Mouse (Mus musculus) kidney, embryonic 14.5 days (tissue): ENCODE measurements at regions not wholly inside any gene's neighbourhood (a gene's known extent, or its start where the extent isn't known, plus 50 kb on each side); places are given as distances from the start of the nearest gene placed in this dataset.

ENCODE experiments used
- ATAC-seq: fragments of 200-750 bp; cut with Nextera tagmentation; 2 replicates; pipeline ENCODE4 v1.8.0; 2017; ENCODE audit warnings: moderate number of reproducible peaks, mild to moderate bottlenecking, moderate TSS enrichment, moderate library complexity; ENCODE audit not compliant: low FRiP score, low TSS enrichment
- H3K27ac ChIP-seq: fragments of 300-500 bp; sonication (generic); 2 replicates; pipeline ENCODE4 v1.5.1; 2014; ENCODE audit warnings: low read depth, mild to moderate bottlenecking, low read length, moderate library complexity, mixed read lengths
- H3K27me3 ChIP-seq: fragments of 300-500 bp; sonication (generic); 2 replicates; pipeline ENCODE4 v1.6.1; 2014; ENCODE audit warnings: mild to moderate bottlenecking, low read length; ENCODE audit not compliant: control insufficient read depth, insufficient read depth
- H3K36me3 ChIP-seq: fragments of 300-500 bp; sonication (generic); 2 replicates; pipeline ENCODE4 v1.6.1; 2014; ENCODE audit warnings: low read length, mixed read lengths; ENCODE audit not compliant: control insufficient read depth, insufficient read depth
- H3K4me1 ChIP-seq: fragments of 300-500 bp; sonication (generic); 2 replicates; pipeline ENCODE4 v1.6.1; 2014; ENCODE audit warnings: low read length, mixed read lengths; ENCODE audit not compliant: control insufficient read depth, insufficient read depth
- H3K4me2 ChIP-seq: fragments of 300-500 bp; sonication (generic); replicated peaks from 2 replicates; pipeline ENCODE4 v1.6.1; 2014; ENCODE audit warnings: low read depth, mild to moderate bottlenecking, low read length
- H3K4me3 ChIP-seq: fragments of 300-500 bp; sonication (generic); 2 replicates; pipeline ENCODE4 v1.5.1; 2014; ENCODE audit warnings: mild to moderate bottlenecking, low read length
- H3K9ac ChIP-seq: fragments of 300-500 bp; sonication (generic); 2 replicates; pipeline ENCODE4 v1.6.1; 2014; ENCODE audit warnings: low read depth, mild to moderate bottlenecking, low read length, moderate library complexity
- H3K9me3 ChIP-seq: fragments of 300-500 bp; sonication (generic); 2 replicates; pipeline ENCODE4 v1.6.1; 2016; ENCODE audit warnings: low read length; ENCODE audit not compliant: control insufficient read depth
- WGBS: fragments of 180-500 bp; shearing (Covaris S2); extraction: QIAGEN DNeasy Blood & Tissue Kit; methylation state at CpG from one replicate; pipeline ENCODE4 v1.1.7; 2014; 5-methylcytosine and 5-hydroxymethylcytosine counted together

DNA sequence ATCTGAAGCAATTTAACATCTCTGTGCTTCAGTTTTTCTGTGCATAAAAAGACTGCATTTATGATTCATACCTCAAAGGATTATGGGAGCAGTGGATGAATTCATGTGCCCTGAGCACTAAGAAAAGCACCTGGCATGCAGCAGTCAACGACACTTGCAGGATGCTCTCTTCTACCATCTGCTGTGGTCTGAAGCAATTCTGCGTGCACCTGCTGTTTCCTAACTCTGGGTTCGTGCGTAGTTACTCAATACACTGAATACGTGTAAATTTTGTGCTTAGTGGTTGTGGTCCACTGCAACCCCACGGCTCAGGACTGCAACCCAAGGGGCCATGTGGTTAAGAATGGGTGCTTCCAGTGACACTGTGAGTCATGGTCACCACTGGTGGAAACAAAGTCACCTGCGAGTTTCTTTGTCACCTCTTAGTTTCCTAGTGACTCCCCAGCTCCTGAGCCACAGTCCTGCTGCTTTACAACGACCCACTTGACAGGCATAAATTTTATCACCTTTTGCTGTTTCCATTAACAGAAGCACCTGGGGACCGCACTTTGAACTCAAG, 98.7 kb upstream of the Arhgap21 start:
- H3K9ac ChIP-seq: no peak overlapping the region
- H3K9me3 ChIP-seq: no peaks in the 10 kb centered on the region
- 90% methylated on average over 9 of the region's 9 CpGs for WGBS
- no peaks in the 10 kb centered on the region for H3K36me3 ChIP-seq
- no peak overlapping the region for H3K4me3 ChIP-seq
- no peaks in the 10 kb centered on the region for H3K27me3 ChIP-seq
- no peak for ATAC-seq
- H3K4me1 ChIP-seq: no peaks in the 10 kb centered on the region
- no peak overlapping the region for H3K27ac ChIP-seq
- no peak overlapping the region for H3K4me2 ChIP-seq

DNA sequence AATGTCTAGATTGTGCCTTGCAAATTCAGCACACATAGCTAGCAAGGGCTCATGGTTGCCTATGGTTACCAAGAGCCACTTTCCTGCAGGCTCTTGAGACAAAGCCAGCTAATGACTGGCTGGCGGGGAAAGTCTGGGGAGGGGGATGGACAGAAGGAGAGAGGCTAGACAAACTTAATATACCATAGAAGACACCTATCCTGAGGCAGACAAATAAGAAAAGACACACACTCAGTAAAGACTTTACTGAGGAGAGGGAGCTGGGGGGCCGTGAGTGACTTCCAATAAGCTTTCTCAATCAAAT, 91.6 kb upstream of the Arhgap21 start:
- Histone ChIP-seq H3K4me3 (no peak overlapping the region), H3K4me1 (no peaks in the 10 kb centered on the region), H3K9me3 (no peaks in the 10 kb centered on the region), H3K9ac (no peak overlapping the region), H3K36me3 (no peaks in the 10 kb centered on the region), H3K27me3 (no peaks in the 10 kb centered on the region), H3K27ac (no peak overlapping the region), H3K4me2 (no peak overlapping the region)
- no peak for ATAC-seq
- 81% methylated on average over 2 of the region's 2 CpGs for WGBS

DNA sequence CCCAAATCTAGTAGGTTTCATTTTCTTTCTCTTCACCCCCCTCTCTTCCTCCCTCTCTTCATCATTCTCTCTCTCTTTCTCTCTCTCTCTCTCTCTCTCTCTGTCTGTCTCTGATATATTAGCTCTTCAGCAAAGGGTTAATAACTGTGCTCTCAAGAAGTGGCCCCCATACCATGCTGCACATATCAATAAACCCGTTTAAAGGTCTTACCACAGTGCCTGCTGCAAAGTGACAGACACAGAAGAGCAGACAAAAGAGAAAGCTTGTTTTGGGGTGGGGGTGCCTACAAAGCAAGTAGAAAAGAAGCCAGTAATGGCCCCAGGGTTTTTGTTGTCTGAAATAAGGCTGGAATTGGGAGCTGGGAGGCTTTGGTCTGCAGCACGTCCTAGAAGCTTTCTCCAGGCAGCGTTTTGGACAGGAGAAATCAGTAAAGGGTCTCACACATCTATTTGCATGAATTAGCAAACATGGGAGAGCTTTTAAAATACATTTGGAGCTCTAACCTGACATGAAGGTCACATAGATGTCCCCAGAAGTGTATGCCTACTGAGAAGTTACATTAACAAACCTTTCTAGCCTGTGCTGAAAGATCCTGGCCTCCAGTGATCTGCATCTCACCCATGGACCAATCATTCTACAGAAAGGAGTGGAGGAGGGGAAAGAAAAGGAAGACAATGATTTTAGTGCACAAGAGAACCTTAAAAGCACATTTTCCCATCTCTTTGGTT, 91.1 kb upstream of the Arhgap21 start:
- H3K36me3 ChIP-seq: no peaks in the 10 kb centered on the region
- no peak overlapping the region for H3K9ac ChIP-seq
- ATAC-seq: no peak
- WGBS: 55% methylated on average over 3 of the region's 3 CpGs
- no peak overlapping the region for H3K27ac ChIP-seq
- H3K4me3 ChIP-seq: no peak overlapping the region
- H3K4me1 ChIP-seq: no peaks in the 10 kb centered on the region
- no peaks in the 10 kb centered on the region for H3K9me3 ChIP-seq
- no peak overlapping the region for H3K4me2 ChIP-seq
- no peaks in the 10 kb centered on the region for H3K27me3 ChIP-seq

- no peaks in the 10 kb centered on the region for H3K9me3 ChIP-seq
- no peak overlapping the region for H3K27ac ChIP-seq
- H3K27me3 ChIP-seq: no peaks in the 10 kb centered on the region
- H3K36me3 ChIP-seq: no peaks in the 10 kb centered on the region
- no peaks in the 10 kb centered on the region for H3K4me1 ChIP-seq
- H3K4me2 ChIP-seq: no peak overlapping the region
- ATAC-seq: no peak
- H3K4me3 ChIP-seq: no peak overlapping the region
- H3K9ac ChIP-seq: no peak overlapping the region
- 93% methylated on average over 3 of the region's 3 CpGs for WGBS
Observed at GRCm38 (mm10) chr2:21058940-21059339, 90.3 kb upstream of the Arhgap21 start.

DNA sequence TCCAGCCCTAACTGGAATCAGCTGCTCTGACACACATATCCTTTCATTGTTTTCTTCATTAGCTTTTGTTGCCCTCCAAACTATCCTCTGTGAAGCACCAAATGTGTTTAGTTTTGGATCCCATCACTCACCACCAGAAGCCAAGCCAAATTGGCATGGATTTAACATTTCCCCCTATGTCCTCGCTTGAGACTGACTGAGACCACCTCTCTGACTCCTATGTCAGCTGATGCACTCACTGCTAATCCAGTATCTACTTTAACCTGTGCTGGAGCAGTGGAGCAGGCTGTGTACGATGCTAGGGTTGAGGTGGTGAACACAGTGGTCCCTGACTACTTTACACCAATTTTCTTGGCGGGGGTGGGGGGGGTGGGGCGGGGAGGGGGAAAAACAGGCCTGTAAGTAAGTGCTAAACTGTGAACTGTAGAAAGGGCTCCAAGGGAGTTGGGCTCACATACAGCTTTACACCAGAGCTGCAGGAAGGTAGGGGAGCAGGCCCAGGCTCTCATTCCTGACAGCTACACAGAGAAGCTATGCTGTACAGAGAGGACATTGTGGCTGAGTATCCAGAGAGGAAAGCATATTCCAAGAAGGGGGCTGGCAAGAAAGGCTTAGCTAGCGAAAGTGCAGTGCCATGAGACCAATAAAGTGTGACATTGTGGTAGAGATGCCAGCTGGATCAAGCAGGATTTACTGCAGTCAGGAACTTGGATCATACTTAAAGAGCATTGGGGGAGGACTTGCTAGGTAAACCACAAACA, 87.9 kb upstream of the Arhgap21 start:
- whole genome bisulfite sequencing: 72% methylated on average over 5 of the region's 5 CpGs
- no peak overlapping the region for H3K4me2 ChIP-seq
- no peaks in the 10 kb centered on the region for H3K36me3 ChIP-seq
- H3K4me3 ChIP-seq: no peak overlapping the region
- no peaks in the 10 kb centered on the region for H3K27me3 ChIP-seq
- H3K9ac ChIP-seq: no peak overlapping the region
- no peaks in the 10 kb centered on the region for H3K4me1 ChIP-seq
- no peak overlapping the region for H3K27ac ChIP-seq
- no peak for ATAC-seq
- H3K9me3 ChIP-seq: no peaks in the 10 kb centered on the region

GRCm38 (mm10) chr2:21055416-21055815, 86.7 kb upstream of the Arhgap21 start:
- WGBS: 94% methylated on average over 3 of the region's 3 CpGs
- H3K9ac ChIP-seq: no peak overlapping the region
- no peaks in the 10 kb centered on the region for H3K9me3 ChIP-seq
- no peaks in the 10 kb centered on the region for H3K4me1 ChIP-seq
- H3K27ac ChIP-seq: no peak overlapping the region
- no peak for ATAC-seq
- no peak overlapping the region for H3K4me3 ChIP-seq
- H3K27me3 ChIP-seq: no peaks in the 10 kb centered on the region
- no peak overlapping the region for H3K4me2 ChIP-seq
- no peaks in the 10 kb centered on the region for H3K36me3 ChIP-seq

DNA sequence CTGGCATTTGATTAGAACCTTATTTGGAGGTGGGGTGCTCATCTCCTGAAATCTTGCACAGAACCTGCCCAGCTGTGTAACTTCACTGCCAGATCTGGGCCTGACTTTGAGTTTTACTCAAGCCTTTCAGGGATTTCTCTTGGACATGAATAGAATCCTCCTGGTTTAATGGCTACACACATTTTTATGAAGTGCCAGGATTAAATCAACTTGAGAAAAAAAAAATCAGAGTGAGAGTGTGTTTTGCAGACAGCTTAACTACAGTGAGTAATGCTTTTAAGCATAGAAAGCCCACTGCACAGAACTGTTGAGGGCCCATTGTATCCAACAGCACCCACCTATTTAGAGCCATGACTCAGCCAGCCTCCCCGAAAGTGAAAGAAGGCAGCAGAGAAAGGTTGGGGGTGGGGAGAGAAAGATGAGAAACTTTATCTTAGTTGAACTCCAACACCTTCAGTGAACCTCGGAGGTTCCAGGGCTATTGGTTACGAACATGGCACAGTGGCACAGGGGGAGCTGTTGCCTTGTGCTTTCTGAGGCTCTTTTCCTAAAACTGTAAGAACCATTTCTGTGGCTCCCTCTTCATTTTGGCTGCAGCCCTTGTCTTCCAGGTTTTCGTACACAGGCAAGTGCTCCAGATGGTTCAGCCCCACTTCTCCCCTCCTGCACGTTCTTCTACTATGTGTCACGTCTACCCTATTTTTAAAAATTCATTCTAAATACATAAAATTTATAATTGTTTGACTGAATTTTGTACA, 85.8 kb upstream of the Arhgap21 start:
- Histone ChIP-seq H3K4me2 (no peak overlapping the region), H3K27me3 (no peaks in the 10 kb centered on the region), H3K27ac (no peak overlapping the region), H3K9ac (no peak overlapping the region), H3K9me3 (no peaks in the 10 kb centered on the region), H3K4me1 (no peaks in the 10 kb centered on the region), H3K4me3 (no peak overlapping the region), H3K36me3 (no peaks in the 10 kb centered on the region)
- no peak for ATAC-seq
- 69% methylated on average over 6 of the region's 6 CpGs for WGBS

DNA sequence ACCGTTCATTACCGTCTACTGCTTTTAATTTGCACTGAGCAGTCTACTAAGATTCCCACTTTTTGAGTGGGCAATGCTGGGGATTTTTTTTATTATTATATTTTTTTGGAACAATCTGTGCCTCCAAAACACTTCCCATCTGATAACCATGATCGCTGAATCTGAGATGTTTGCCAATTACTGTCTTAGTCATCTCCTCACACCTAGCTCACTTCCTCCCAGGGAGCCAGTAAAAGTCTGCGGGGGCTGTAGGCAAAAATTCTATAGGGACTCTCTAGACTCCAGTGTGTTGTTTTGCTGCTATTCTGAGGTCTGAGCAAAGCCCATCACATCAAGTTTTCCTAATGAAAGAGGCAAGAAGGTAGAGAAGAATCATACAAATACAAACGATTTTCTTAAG, 84.9 kb upstream of the Arhgap21 start:
- H3K4me1 ChIP-seq: no peaks in the 10 kb centered on the region
- no peak overlapping the region for H3K27ac ChIP-seq
- H3K9me3 ChIP-seq: no peaks in the 10 kb centered on the region
- ATAC-seq: no peak
- no peak overlapping the region for H3K9ac ChIP-seq
- 88% methylated on average over 5 of the region's 5 CpGs for WGBS
- H3K27me3 ChIP-seq: no peaks in the 10 kb centered on the region
- no peak overlapping the region for H3K4me3 ChIP-seq
- H3K36me3 ChIP-seq: no peaks in the 10 kb centered on the region
- no peak overlapping the region for H3K4me2 ChIP-seq

- Histone ChIP-seq H3K9me3 (no peaks in the 10 kb centered on the region), H3K27me3 (no peaks in the 10 kb centered on the region), H3K9ac (no peak overlapping the region), H3K36me3 (no peaks in the 10 kb centered on the region), H3K4me1 (no peaks in the 10 kb centered on the region), H3K4me3 (no peak overlapping the region), H3K27ac (no peak overlapping the region), H3K4me2 (no peak overlapping the region)
- 27% methylated on average over 5 of the region's 5 CpGs for WGBS
- no peak for ATAC-seq
Observed at GRCm38 (mm10) chr2:21048996-21049395, 80.3 kb upstream of the Arhgap21 start.
